Mouse (Mus musculus): ENCODE measurements around the gene Rab34.
A peak's percentile ranks its signal among the peaks of the same experiment; 100 is the strongest.

The Rab34 gene

DNA sequence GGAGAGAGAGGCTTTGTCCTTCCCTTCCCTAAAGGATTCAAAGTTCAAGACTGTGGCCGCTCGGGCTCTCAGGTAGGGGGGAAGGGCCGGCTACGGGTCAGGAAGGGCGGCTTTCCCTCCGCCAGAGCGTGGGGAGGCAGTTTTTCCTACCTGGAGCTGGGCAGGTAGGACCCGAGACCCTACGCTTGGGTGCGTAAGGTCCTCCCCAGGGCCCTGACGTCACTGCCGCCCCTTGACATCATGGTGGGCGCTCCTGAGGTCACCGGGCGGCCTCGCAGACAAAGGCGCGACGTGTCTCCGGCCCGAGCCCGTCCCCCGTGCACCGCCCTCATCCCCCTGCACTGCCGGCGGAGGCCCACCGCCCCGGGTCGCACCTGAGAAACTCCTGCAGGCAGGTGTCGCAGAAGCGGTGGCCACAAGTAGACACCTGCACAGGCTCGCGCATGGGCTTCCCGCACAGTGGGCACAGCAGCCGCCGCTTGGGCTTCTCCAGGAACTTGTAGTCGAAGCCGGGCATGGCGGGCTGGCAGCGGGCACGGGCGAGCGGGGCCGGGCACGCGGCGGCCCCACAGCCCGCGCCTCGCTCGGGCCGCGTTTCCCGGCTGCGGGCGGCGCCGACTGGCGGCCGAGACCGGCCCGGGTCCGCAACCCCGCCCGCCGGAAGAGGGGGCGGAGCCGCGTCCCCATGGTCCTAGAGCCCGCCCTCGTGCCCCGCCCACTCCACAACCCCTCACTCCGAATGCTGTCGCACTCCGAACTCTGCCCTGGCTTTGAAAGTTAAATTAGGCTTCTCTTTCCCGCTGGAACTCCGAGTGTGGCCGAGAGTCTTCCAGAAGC lies 23.1 kb upstream of the Rab34 start, which contains the start of gene Traf4:
Gene Traf4 (minus strand): TSS at position 666 of the 837 bp plus-strand sequence.
- peak; percentile 82 for DNase-seq (ENCODE audit: low spot score)

DNA sequence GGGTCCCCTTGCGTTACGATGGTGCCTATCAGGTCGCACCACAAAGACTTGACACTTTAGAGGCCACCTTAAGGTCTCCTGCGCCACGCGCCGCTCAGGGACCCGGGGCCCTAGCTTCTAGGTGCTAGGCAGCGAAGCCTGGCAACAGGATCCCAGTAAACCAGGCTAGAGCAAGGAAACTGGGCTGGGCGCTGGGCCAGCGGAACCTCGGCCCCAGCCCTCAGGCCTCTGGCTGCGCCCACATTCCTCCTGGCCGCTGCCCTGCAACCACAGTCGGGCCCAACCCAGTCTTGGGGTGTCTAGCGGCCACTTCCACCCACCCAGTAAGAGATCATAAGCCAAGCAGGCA lies 22.5 kb upstream of the Rab34 start:
- no peak for DNase-seq (ENCODE audit: low spot score)

GRCm38 (mm10) chr11:78166161-78166560 lies 22.1 kb upstream of the Rab34 start:
- DNase-seq (ENCODE audit: low spot score) = no peak

- no peak for DNase-seq (ENCODE audit: low spot score)
Measured at GRCm38 (mm10) chr11:78166640-78167039, 21.6 kb upstream of the Rab34 start.

DNA sequence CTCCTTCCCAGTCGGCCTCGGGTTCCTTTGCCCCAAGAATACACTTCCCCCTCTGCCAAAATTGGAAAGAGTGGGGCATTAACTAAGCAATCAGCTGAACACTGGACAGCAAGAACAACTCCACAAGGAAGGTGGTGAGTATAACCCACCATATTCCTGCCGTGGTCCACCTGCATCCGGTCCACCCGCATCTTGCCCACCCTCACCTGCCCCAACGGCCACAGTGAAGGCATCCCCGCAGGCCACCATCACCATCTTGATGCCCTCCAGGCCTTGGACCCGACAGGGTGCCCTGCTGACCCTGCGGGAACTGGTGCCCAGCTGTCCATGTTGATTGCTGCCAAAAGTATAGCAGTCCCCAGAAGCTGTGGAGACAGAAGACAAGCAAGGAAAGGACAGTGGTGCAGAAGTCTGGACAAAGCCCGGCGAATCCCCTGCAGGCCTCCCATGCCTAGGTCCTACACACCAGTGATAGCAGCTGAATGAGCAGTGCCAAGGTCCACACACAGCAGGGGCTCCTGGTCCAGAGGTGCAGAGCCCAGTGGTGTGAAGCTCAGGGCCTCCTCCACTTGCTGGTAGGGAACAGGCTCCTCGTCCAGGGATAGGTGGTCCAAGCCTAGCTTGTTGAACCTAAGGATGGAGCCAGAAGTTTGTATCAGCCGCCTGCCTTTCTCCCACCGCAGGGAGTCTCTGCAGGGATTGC lies 20.8 kb upstream of the Rab34 start:
- no peak for DNase-seq (ENCODE audit: low spot score)

- DNase-seq (ENCODE audit: low spot score) = peak; percentile 72
Measured at GRCm38 (mm10) chr11:78168541-78169468, 19.4 kb upstream of the Rab34 start.

DNA sequence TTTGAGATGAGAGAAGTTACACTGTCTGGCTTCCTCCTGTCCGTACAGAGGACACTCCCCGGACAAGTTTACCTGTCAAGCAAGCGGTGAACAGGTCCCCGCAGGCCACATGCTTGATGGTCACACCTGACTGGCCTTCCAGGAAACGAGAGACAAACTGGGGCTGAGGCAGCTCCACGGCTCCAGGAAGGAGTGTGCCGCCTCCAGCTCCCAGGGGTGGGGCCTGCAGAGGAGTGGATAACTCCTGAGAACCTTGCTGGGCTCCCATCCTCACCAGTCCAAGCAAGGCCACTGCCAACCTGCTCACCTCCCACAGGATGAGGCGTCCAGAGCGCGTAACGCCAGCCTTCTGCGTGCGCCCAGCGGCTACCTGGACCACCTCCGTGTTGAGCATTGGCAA lies 17.9 kb upstream of the Rab34 start:
- DNase-seq (ENCODE audit: low spot score) = no peak

- no peak for DNase-seq (ENCODE audit: low spot score)
Measured at GRCm38 (mm10) chr11:78171328-78171727, 16.9 kb upstream of the Rab34 start.

- DNase-seq (ENCODE audit: low spot score) = no peak
Measured at GRCm38 (mm10) chr11:78172034-78172747, 16.0 kb upstream of the Rab34 start.

DNA sequence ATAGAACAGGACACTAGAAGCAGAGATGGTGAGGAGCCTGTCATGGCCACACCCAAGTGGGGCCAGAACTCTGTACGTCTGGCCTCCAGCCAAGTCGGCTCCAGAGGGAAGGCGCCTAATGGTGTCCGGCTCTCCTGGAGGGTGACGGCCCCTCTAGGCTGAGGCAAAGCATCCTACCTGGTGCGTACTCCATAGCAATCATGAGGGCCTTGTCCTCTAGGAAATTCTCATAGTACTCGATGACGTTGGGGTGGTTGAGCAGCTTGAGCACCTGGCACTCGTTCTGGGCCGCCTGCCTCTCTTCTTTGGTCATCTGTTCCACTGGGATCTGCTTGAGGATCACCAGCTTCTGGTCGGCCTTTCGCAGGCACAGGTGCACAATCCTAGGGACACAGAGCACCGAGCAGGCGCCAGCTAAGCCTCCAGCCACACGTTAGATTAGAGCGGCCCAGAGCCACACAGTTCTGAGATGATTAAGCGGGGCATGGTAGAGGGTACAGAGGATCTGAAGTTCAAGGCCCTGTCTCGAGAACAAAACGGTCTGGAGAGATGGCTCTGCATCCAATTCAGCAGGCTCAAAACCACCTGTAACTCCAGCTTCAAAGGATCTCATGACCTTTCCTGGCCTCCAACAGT lies 15.4 kb upstream of the Rab34 start:
- no peak for DNase-seq (ENCODE audit: low spot score)

GRCm38 (mm10) chr11:78174506-78174905 lies 13.7 kb upstream of the Rab34 start:
- DNase-seq (ENCODE audit: low spot score) = no peak

GRCm38 (mm10) chr11:78175771-78176401 lies 12.3 kb upstream of the Rab34 start:
- peak; percentile 98 for DNase-seq (ENCODE audit: low spot score)

DNA sequence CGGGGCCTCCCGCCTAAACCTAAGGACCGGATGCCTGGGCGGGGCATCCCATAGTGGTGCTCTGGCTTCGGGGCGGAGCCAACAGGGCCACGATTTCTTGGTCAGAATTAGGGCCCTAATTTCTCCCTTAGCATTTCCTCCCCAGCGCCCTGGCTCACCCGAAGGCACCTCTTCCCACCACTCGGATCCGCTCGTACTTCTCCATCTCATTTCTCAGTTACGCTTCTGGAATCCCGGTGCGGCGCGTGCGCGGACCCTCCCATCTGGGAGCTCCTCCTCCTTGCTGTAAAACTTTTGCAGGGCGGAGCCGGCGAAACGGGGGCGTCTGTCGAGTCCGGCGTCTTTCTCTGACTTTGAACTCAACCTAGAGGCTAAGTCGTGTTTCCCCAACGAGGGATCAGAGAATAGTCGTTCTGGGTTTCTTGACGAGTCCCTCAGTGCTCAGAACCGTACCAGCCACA lies 11.8 kb upstream of the Rab34 start, which contains the start of the genes Nek8 and Tlcd1:
Gene Nek8 (minus strand): TSS at position 274 of the 461 bp plus-strand sequence.
Gene Tlcd1 (plus strand): TSS at position 310 of the 461 bp plus-strand sequence.
- DNase-seq (ENCODE audit: low spot score) = peak; percentile 90

DNA sequence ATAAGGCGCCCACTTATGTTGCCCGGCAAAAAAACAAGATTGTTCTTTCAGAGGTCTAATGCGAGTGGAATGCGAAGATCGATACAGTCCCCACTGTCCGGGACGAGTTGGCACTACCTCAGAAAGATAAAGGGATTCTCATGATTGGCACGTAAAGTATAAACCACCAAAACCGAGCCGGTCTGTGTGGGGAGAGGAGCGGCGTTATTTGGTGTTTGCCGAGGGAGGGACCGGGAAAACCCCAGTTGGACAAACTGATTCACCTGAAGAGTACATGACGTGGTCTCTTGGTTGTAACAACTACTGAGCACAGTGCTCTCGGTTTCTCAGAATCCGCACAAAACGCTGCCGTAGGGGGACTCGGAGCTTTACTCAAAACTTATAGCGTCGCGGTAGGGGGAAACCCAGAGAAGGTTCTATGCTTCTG lies 11.3 kb upstream of the Rab34 start:
- no peak for DNase-seq (ENCODE audit: low spot score)

GRCm38 (mm10) chr11:78177437-78177836 lies 10.8 kb upstream of the Rab34 start:
- no peak for DNase-seq (ENCODE audit: low spot score)

GRCm38 (mm10) chr11:78177903-78178858 lies 10.0 kb upstream of the Rab34 start:
- DNase-seq (ENCODE audit: low spot score) = peak; percentile 95

DNA sequence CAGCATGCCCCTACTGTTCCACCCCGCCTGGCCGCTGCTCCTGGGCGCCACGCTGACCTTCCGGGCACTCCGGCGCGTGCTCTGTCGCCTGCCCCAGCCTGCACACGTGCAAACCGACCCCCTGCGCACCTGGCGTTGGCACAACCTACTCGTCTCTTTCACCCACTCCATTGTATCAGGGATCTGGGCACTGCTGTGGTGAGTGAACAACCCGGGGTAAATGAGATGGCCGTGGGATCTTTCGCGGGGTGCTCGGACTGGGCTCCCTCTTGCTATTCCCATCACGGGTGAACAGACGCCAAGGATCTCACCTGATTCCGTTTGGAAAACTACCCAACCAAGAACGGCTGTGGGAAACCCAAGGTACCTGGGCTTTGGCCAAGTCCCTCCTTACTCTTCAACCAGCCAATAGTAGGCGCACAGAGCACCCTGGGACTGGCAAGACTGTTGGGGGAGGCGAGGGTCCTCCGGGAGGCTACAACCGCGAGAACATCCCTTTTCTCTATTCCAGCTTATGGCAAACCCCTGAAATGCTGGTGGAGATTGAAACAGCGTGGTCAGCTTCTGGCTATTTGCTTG lies 9.3 kb upstream of the Rab34 start:
- DNase-seq (ENCODE audit: low spot score) = no peak

- DNase-seq (ENCODE audit: low spot score) = no peak
Measured at GRCm38 (mm10) chr11:78179438-78179999, 8.7 kb upstream of the Rab34 start.

Measured in c-Kit-positive CD71-positive TER-119-positive erythroid progenitor cells, embryonic 14.5 days (primary cell).